Mouse (Mus musculus) G1E-ER4 (cell line): ENCODE results near the gene Rarb. TPM values are rescaled to one million over a fixed set of nuclear protein-coding genes. Genes with fewer than 3 reads are reported as not detected.
A peak's percentile ranks its signal among the peaks of the same experiment; 100 is the strongest.

Experiments used
- GATA1 ChIP-seq: IDR thresholded peaks from one replicate; pipeline ENCODE4 v1.8.0; 2012; ENCODE audit warnings: low read length, inconsistent platforms
- polyA plus RNA-seq: library from polyadenylated mRNA; stranded (reverse); fragments of >175 nt; gene quantifications from 2 replicates; pipeline ENCODE4 v1.2.3, GENCODE M21; 2012

Gene Rarb
- polyA plus RNA-seq, 1 experiment: not detected

DNA sequence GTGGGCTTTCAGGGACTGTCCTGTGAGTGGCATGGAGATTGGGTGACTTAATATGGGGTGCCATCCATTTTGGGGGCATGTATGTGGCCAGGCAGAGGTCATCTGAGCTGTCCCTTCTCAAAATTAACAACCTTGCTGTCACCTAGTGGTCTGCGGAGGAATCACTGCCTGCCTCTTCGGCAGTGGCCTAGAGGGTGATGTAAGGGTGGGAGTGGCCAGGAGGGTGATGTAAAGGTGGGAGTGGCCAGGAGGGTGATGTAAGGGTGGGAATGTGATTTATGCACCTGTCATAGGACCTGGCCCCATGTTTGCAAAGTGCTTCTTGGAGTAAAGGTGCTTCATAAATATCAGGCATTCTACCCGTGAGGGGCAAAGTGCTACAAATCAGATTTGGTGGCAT is 371.4 kb downstream of the Rarb start:
- no peak for TF ChIP-seq GATA1

DNA sequence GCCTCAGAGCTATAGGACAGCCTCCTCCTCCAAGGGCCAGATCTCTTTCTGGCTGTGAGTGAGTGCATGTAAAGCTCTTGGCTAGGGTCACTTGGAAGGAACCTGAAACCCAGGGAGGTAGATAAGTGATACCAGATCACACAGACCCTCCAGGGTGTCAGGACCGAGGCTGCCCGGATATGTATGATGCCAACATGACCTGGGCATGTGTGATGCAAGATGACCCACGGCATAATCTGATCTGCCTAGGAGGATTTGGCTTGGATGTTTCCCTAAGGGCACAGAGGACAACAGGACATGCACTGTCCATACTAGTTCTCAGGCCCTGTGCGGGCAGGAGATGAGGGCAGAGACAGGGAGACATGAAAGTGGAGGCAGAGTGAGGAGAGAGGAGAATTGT is 374.1 kb downstream of the Rarb start:
- TF ChIP-seq GATA1: no peak

DNA sequence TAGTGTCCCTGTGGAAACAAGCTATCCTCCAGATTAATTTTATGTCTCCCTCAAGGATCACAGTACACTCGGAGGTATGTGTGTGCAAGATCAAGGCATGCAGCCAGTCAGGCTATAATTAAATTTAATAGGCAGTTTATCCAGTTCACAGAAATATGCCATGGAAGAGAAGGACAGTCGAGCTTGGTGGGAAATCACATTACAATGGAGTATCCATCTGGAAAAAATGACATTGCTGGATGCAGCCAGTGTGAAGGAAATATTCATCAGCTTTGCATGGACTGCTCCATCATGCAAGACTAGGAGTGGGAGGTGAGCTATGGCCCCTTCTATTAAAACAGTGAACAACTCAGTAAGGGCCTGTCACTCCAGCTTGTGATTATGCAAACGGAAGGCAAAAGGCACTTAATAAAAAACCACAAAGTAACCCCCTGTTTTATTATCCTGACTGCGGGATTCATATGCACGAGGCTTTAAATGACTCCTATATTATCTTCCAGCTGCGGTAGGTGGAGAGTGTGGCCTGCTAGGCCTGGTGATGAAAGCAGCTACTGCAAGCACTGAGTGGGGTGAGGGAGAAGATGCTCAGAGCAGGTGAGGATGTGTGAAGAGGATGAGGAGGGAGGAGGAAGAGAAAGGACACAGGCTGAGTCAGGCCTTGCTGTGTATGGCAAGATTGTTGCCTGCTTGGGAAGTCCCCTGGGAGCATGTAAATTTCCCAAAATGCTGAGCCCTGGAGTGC is 379.4 kb downstream of the Rarb start:
- no peak for TF ChIP-seq GATA1

DNA sequence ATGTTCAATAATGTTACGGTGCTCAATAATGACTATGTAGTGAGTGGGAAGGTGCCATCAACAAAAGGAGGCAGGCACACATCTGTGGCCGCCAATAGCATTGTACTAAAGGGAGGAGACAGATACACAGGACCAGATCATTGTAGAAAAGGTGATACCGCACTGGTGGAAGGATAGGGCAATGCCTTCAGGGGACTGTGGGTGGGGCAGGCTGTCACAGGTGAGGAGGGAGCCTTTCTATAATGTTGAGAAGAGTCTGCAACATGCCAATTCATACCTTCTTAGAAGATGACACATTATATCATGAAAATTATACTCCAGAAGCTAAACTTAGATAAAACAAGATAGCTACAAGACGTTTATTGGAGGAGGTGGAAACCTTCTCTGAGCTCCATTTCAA is 381.6 kb downstream of the Rarb start:
- no peak for TF ChIP-seq GATA1

DNA sequence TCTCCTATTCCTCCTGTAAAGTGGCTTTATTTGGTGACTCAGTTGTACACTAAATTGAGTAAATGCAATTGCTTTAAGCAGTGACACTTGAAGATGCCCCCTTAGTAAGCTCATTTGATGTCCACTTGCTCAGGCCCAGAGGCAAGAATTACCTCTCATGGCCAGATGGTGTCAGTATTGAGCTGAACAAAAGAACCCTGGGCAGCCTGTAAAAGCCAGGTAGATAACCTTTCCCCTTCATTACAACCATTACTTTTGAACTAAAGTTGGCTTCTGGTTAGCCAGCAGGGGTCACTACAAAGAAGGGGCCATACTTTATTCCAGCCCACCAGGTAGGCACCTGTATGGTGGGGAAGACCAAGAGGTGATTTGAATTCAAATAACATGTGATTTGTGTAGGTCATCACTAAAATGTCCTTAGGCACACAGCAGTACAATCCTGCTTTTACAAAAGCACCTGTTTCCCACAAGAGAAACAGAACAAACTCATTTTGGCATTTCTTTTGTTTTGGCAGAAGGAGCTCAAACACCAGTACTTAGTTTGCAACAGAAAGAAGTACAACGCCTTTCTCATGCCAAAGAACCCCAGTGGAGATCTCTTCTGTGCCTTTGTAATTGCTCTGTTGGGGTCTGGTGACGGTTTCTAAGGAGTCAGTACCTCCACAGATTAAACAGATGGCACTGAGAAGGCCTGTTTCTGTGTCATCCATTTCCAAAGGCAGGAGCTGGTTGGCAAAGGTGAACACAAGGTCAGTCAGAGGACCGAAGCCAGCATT is 384.4 kb downstream of the Rarb start:
- TF ChIP-seq GATA1: no peak

DNA sequence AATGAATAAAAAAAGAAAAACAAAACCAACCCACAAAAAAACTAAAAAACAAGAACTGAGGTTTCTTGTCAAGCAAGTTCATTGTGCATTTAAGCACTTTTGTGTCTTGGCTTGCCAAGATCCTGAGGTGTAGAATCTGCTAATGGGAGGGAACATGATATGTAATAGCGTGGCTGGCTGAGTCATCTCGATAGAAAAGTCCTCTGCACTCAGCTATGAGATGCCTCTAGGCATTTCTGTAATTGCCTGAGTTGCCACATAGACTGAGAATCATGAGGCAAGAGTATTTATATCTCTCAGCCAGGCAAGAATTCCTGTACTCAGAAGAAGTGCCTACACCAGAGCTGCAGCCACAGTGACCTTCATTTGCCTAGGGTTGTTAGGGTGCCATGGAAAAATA is 385.8 kb downstream of the Rarb start:
- TF ChIP-seq GATA1: no peak

DNA sequence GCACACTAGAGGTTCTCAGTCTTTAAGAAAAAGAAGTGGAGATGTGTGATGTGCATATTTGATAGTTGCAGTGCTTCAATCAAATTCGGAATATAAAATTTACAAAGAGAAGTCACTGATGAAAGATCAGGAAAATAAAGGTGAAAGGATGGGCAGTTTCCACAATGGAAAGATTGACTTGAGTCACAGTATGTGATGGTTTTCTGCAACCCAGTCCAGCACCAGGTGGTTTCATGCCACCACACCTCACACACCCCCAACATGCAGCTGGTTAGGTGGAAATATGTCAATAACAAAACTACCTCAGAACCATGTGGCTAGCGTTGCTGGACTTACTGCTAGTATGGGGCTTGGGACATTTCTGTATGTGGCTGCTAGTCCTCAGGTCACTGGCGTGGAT is 386.4 kb downstream of the Rarb start:
- no peak for TF ChIP-seq GATA1

DNA sequence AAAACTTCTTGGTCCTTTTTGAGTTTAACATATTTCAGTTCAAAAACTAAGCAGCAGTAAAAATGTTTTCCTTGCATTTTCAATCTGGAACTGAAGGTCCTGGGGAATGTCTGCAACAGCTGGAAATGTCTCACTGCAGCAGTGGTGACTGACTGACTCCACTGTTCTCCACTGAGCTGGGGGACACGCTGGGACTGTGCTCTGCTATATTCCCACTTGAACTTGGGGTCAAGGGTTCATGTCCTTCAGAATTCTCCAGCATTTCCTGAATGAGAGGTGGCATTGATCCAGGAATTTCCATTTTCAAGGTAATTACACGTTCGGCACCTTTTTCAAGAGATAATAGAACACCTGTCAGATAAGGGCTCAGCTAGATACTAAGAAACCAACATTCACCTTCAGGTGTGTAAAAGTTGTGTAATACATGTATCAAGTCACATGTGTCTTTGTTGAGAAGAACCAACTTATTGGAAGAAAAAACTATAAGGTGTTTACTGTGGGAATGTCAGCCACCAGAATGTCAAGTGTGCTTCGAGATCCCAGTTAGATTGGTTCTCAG is 386.9 kb downstream of the Rarb start:
- TF ChIP-seq GATA1: no peak

DNA sequence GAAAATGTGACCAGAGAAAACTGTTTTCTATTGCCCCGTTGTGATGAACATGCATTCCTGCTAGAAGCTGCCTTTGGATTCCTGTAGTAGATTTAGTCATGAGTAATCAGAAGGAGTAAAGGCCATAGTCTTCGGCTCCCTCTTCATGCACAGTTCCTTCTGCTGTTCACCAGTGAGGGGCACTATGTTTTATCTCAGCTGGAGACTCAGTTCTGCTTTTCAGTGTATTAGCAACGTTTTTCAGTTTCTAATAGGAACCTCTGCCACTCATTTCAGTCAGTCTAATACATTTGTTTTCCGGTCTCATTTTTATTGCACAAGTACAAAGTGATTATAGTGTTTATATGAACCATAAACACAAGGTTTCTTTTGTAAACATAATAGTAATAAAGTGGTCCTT is 391.4 kb downstream of the Rarb start:
- TF ChIP-seq GATA1: no peak

DNA sequence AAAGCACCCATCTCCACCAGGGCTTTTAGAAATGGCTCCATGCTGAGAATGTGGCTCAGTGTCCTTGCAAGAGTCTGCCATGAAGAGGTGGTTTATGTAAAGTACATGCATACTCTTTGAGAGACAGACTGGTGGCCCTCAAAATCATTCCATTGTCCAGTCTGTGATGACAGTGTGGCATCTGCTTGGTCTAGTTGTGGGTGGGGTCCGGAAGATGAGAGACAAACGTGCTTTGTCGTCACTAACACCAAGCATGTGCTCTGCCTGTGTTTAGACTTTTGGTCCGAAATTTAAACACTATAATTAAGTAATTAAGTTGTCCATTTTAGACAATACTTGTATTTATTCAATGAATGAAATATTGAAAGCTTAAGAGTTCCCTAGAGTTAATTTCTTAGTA is 404.8 kb downstream of the Rarb start:
- no peak for TF ChIP-seq GATA1

DNA sequence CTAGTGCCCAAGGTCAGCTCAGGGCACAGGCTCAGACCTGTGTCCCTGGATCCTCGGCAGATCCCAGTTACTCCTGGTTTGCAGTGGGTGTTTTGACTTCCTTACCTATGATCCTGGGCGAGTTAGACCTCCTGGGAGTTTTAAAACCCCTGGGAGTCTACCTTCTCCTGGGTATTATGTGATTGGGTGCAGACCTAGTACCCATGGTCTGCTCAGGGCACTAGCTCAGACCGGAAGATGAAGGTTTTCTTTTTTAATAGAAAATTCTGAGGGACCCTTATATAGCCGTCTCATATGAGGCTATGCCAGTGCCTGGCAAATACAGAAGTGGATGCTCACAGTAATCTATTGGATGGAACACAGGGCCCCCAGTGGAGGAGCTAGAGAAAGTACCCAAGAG is 413.8 kb downstream of the Rarb start:
- TF ChIP-seq GATA1: no peak

DNA sequence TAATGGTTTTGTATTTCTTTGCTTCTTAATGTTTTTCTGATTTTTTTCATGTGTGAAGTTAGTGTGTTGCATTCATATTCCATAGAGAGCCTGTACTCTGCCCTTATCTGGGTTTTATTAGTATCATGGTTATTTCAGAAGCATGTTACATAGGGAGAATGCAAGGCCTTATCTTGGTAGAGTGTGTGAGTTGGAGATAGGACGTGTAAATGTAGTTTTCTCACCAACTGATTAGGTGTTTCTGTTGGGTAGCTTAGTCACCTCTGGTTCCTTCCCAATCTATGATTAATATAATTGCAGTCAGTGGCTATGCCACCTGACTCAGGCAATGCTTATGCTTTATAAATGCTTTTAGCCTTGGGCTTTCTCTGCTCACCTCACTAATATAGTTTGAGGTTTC is 434.2 kb downstream of the Rarb start:
- TF ChIP-seq GATA1: peak; percentile 64
